Mouse (Mus musculus) ES-E14 (cell line): ENCODE data around the gene Il12a.

Experiments
- MAFK ChIP-seq: IDR thresholded peaks from 2 replicates; pipeline ENCODE4 v1.6.1; 2014; ENCODE audit warnings: mild to moderate bottlenecking, low read depth, low read length, inconsistent platforms; ENCODE audit not compliant: insufficient read depth
- ZNF384 ChIP-seq: IDR thresholded peaks from 2 replicates; pipeline ENCODE4 v1.6.1; 2012; ENCODE audit warnings: low read depth, low read length, inconsistent platforms

- TF ChIP-seq MAFK (no peak), ZNF384 (no peak)
These were observed 30.4 kb upstream of the Il12a start for GRCm38 (mm10) chr3:68659996-68660395.
